Mouse (Mus musculus): ENCODE results near the gene Uprt. TPM values are rescaled to one million over a fixed set of nuclear protein-coding genes. Genes with fewer than 3 reads are reported as not detected.

Uprt gene
- total RNA-seq (2021) = 1 to 10 TPM; 8.0 to 9.4 TPM
- long read RNA-seq, experiment 1 = 0 reads
- long read RNA-seq, experiment 2, partial matches to known transcripts = 1 of 1 reads
- long read RNA-seq, experiment 2, other reads (novel, unspliced or antisense) = 0 of 1 reads

GRCm38 (mm10) chrX:104482572-104483443 lies at the start of gene Uprt:
TSS of gene Uprt (plus strand) at chrX:104482818.
- peak; percentile 74 to 78 for DNase-seq
- intact Hi-C loops (cut with DNase I) = loop anchor here (5.0 to 10.0 kb wide), 2 partner anchors 71 to 128 kb away; partner anchors contain the start of gene Abcb7

DNA sequence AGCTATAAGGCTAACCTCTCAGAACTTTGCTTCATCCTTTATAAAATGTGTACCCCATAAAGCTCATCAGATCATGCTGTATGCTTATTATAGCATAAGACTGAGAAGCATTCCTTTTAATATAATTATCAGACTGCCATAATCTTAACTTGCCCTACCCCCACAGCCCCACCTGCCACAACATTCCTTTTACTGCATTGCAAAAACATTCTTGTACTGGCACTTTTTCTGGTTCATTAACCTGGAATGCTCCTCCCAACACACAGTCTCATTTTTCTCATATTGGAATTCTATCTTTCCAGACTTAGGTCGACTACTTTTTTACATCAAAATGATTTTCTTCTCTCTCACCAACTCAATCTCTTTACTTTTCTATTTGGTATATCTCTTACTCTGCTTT lies 49.2 kb upstream of the Uprt start:
- intact Hi-C loops (cut with DNase I) = no loop called here
- DNase-seq = no peak

DNA sequence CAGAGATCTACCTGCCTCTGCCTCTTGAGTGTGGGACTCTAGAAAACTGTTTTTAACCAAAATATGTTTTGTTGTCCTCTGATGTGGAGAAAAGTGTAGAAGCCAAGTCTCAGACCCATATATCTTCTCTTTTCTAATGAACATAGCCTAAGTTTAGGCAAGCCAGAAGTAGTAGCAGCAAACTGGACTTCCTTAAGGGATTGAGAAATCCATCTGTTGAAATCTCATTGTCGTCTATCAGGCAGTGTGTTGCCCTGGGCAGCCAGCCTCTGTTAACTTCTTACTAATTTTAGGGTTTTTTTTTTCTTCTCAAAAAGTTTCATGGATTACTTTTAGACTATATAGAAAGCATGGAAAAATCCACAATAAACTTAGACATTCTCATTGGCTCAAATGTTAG lies 30.2 kb upstream of the Uprt start:
- intact Hi-C loops (cut with DNase I) = no loop called here
- DNase-seq = no peak

GRCm38 (mm10) chrX:104461755-104462154 lies 20.9 kb upstream of the Uprt start:
- DNase-seq = peak; percentile 10 to 28
- intact Hi-C loops (cut with DNase I) = no loop called here

DNA sequence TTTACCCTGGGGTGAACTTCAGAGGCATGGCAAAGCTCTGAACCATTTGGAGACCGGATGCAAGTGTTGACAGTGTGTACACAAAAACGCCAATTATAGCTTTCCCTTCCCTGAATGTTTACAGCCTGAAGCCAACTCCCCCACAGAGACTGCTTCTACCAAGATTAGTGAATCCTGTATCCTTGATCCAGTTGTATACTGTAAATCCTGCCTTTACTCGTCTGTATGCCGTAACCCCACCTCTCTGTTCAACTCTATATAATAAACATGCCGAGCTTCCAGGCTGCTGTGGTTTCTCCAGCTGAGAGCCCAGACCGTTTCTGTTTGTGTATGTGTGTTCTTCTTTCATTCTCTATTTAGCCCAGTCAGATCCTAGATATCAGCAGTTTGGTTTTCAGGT lies 18.2 kb upstream of the Uprt start:
- DNase-seq = no peak
- intact Hi-C loops (cut with DNase I) = no loop called here

DNA sequence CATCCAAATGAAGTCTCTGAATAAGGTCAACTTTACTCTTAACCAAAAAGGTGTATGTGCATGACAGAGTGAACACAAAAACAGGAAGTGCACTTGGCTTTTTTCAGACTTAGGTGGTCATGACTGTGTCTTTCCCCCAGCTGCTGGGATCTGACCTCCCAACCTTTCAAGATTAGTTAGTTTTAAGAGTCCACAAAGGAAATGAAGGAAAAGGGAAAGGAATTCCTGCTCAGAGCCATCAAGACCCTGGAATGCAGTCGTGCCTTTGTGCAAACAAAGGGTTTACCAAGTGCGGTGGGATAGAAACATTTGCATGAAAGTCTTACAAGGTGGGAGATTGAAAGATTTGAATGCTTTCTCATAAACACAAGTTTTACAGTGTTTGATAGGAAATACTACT lies 4.6 kb upstream of the Uprt start:
- intact Hi-C loops (cut with DNase I) = no loop called here
- no peak for DNase-seq

DNA sequence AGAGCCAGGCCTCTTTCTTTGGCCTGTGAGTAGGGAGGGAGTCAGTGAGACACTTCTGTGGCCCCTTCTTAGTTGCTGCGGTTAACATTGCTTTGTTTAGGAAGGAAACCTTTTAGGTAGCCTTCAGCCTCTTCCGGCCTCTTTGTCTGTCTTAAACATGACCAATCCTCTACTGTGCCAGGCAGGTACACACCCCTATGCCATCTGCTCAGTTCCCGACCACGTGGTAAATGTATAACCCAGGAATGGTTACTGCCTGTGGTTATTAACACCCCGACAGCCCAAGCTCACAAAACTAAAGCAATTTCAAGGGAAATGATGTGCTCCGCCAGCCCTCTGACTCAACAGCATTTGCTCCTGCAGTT lies 808 bp downstream of the Uprt start:
- DNase-seq = no peak
- intact Hi-C loops (cut with DNase I) = loop anchor here (5.0 to 10.0 kb wide), 2 partner anchors 71 to 129 kb away; partner anchors contain the start of gene Abcb7

- intact Hi-C loops (cut with DNase I) = loop anchor here (10.0 kb wide), 1 partner anchor 131 kb away; no protein-coding TSS in a partner anchor
Measured at GRCm38 (mm10) chrX:104485596-104485995, 3.0 kb downstream of the Uprt start.

DNA sequence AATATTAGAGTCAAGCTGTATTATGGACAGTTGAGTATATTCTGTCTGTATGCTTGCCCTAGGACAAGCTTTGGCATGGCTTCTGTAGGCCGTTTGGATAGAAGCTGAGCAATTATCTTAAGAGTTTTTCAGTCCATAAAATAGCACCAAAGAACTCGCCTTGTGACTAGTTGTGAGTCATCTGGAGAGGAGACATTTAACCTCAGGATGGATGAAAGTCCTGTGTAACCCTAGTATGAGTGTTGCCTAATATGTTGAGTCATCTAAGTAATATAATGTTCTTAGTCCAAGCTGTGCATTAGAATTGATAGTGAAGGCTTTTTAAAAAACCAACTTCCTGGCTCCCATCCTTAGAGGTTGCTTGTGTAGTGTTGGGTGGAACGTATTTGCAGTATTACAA lies 5.4 kb downstream of the Uprt start:
- no peak for DNase-seq
- intact Hi-C loops (cut with DNase I) = loop anchor here (10.0 kb wide), 1 partner anchor 133 kb away; no protein-coding TSS in a partner anchor

More at GRCm38 (mm10) chrX:104485596-104485995, 3.0 kb downstream of the Uprt start:
- no peak for DNase-seq

GRCm38 (mm10) chrX:104488870-104489467 lies 6.4 kb downstream of the Uprt start:
- no peak for DNase-seq
- intact Hi-C loops (cut with DNase I) = loop anchor here (10.0 kb wide), 1 partner anchor 134 kb away; no protein-coding TSS in a partner anchor

DNA sequence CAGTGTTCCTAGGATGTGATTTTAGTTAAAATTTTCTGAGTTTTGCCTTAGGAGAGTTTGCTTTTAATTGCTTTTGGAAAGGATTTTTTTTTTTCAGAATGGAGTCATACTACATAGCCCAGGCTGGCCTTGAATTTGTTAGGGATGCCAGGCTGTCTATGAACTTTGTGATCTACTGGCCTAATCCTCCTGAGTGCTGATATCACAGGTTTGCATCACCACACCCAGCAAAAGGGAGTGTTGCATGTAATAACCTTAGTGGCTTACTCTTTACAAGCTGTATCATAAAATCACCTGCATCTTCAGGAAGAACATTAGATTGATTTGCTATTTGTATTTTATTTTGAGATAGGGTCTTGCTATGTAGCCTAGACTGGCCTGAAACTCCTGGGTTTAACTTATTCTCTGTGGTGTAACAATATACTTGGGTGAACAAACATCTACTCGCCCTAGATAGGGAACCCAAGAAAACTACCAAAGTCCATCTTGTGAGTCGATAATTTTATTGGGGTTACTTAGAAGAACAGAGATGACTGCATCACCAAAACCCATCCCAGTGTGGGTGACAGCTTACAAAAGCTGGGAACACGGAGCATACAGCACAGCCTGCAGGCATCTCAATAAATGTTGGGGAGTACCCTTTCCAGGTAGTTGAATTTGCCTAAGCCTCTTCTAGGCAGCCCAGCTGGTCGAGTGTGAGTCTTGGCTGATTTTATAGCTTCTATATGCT lies 7.2 kb downstream of the Uprt start:
- no peak for DNase-seq
- intact Hi-C loops (cut with DNase I) = loop anchor here (10.0 kb wide), 1 partner anchor 135 kb away; no protein-coding TSS in a partner anchor

- no peak for DNase-seq
- intact Hi-C loops (cut with DNase I) = no loop called here
Measured at GRCm38 (mm10) chrX:104501765-104502164, 19.1 kb downstream of the Uprt start.

DNA sequence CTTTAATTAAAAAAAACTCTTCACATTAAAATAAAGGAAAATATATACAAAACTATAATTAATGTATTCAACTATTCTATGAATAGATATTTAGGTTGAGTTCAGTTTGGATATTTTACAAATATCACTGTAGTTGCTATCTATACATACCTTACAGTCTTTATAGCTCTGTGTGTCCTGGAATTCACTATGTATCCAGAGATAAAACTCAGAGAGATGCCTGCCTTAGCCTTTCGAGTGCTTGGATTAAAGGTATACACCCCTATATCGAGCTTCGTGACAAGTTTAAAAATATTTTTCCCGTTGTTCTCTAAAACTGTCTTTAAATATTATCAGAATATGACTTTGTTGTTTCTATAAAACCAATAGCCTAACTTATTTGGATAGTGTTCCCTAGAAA lies 60.0 kb downstream of the Uprt start:
- intact Hi-C loops (cut with DNase I) = no loop called here
- no peak for DNase-seq

- DNase-seq = no peak
- intact Hi-C loops (cut with DNase I) = no loop called here
Measured at GRCm38 (mm10) chrX:104543919-104544595, 61.4 kb downstream of the Uprt start.

DNA sequence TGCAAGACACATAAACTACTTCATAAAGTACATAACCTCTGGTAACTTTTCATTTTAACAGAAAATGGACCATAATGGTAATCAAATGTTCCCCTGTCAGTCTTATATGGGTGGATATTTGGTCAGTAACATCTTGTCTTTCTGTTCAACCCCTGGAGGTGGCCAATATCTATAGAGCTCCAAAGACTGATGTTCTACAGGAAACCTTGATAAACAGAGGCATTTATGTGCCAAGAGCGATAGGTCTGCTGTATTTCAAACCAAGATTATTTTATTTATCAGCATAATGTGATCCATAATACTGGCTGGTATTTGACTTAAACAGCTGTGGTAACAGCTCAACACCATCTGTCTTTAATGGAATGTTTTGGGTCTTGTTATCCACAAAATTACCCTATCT lies 62.7 kb downstream of the Uprt start:
- intact Hi-C loops (cut with DNase I) = no loop called here
- DNase-seq = no peak

Other genes with a start within 250 kb of the Uprt start
- 10 to 100 TPM; 30.4 to 37.2 TPM for gene Abcb7, start 69.0 kb upstream of the Uprt start, total RNA-seq (2021)
- gene Zdhhc15, start 188.2 kb downstream of the Uprt start, total RNA-seq (2021) = 1 to 10 TPM; 1.7 TPM